Mouse (Mus musculus) megakaryocyte, embryonic 14.5 days (primary cell): ENCODE data around the gene Ccser1. TPM values are rescaled to one million over a fixed set of nuclear protein-coding genes. Genes with fewer than 3 reads are reported as not detected.

Source experiments
- H3K27me3 ChIP-seq: replicated peaks from 2 replicates; pipeline ENCODE3; 2012; ENCODE audit warnings: inconsistent platforms
- H3K36me3 ChIP-seq: replicated peaks from 2 replicates; pipeline ENCODE3; 2012; ENCODE audit warnings: low read length, inconsistent platforms, mixed read lengths
- H3K4me1 ChIP-seq: 2 replicates; pipeline ENCODE4 v1.6.1; 2012; ENCODE audit warnings: inconsistent platforms
- H3K4me3 ChIP-seq: replicated peaks from 2 replicates; pipeline ENCODE3; 2012; ENCODE audit warnings: moderate library complexity, mild to moderate bottlenecking, inconsistent platforms
- H3K9me3 ChIP-seq: 2 replicates; pipeline ENCODE4 v1.6.1; 2012; ENCODE audit warnings: inconsistent platforms
- FLI1 ChIP-seq: IDR thresholded peaks from 2 replicates; pipeline ENCODE4 v1.6.1; 2012; ENCODE audit warnings: low read length, inconsistent platforms, mixed read lengths
- GATA1 ChIP-seq: IDR thresholded peaks from 3 replicates; pipeline ENCODE4 v1.6.1; 2012; ENCODE audit warnings: mixed read lengths, low read length, inconsistent platforms, borderline replicate concordance
- polyA plus RNA-seq: library from polyadenylated mRNA; stranded (reverse); fragments of >175 nt; gene quantifications from 2 replicates; pipeline ENCODE4 v1.2.3, GENCODE M21; 2012; ENCODE audit warnings: low replicate concordance; ENCODE audit not compliant: insufficient read depth

The Ccser1 gene
- polyA plus RNA-seq, 1 experiment, result 0.15 TPM

DNA sequence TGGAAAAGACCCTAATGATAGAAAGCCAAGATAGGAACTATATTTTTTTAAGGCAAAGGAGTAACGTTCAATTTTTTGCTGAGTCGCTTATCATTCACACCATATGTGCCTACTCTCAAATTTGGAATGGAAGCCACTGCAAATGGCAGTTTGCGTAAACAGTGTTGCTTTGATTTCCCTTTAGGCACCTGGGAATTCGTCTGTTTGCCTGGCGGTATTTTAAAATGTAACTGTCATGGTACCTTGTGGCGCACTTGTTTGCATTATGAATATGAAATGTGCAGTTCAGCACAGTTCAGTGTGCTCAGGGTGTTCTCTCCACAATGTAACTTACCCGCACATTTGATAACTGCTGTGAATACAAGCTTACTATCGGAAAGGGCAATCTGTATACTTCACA is 387.8 kb downstream of the Ccser1 start:
- TF ChIP-seq GATA1 (no peak), FLI1 (no peak)
- Histone ChIP-seq H3K27me3 (no peaks in the 10 kb centered on the region), H3K4me1 (no peaks in the 10 kb centered on the region), H3K4me3 (no peak overlapping the region), H3K9me3 (peaks cover 6% of the 10 kb centered on the region; the same call in 1 of the 2 replicates), H3K36me3 (no peaks in the 10 kb centered on the region)

DNA sequence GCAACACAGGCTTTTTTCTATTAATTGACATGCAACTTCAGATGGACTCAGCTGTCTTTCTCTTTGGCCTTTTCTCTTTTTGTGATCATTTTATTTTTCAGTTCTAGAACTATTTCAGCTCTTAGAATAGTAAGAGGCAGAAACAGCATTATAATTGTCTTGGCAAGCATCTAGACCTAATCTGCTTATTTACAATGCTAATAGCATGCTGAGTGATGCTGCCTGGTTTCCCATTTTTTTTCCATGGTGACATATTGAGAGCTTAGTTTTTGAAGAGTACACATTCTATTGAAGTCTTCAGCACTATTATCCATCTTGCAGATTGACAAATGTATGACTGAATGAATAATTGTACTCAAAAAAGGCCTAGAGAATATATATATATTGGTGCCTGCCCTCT is 401.6 kb downstream of the Ccser1 start:
- Histone ChIP-seq H3K36me3 (no peaks in the 10 kb centered on the region), H3K4me3 (no peak overlapping the region), H3K27me3 (no peaks in the 10 kb centered on the region), H3K9me3 (no peaks in the 10 kb centered on the region), H3K4me1 (no peaks in the 10 kb centered on the region)
- no peak for TF ChIP-seq FLI1
- no peak for TF ChIP-seq GATA1

DNA sequence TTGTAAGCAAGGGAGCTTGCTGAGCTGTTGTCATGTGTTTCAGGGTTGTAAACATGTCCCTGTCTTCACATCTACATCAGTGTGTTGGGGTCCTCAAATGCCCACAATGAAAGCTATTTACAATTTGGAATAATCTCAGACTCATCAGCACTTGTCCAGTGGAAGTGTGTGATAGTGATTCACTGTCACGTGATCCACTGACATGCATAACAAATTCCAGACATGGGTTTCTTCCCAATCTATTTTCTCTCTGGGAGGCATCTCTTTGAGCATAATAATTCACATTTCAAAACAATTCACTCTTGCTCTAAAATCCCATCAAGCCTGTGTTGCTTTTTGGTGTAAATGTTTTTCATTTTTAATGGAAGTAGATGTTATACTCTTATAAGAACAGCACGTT is 408.9 kb downstream of the Ccser1 start:
- TF ChIP-seq GATA1, result no peak
- TF ChIP-seq FLI1, result no peak

DNA sequence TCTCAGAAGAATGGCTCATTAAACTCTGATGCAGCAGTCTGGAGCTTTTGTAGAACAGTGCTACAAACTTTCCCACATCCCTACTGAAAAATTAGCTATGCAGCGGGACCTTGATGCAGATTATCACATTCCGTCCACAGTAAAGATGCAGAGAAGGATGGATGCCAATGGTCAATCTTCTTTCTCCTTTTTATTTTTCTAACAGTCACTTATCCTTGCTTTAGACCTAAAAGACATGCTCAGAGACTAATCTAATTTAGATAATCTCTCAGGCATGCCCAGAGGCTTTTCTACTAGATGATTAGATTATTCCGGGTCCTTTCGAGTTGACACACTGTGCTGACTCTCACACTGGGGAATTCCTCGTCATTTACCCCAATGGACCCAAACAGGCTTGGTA is 421.8 kb downstream of the Ccser1 start:
- TF ChIP-seq GATA1 (no peak), FLI1 (no peak)
- no peaks in the 10 kb centered on the region for H3K27me3 ChIP-seq

More for the DNA sequence above, 408.9 kb downstream of the Ccser1 start:
- H3K9me3 ChIP-seq, result no peaks in the 10 kb centered on the region
- H3K27me3 ChIP-seq, result no peaks in the 10 kb centered on the region
- no peaks in the 10 kb centered on the region for H3K4me1 ChIP-seq
- no peak overlapping the region for H3K4me3 ChIP-seq
- no peaks in the 10 kb centered on the region for H3K36me3 ChIP-seq

DNA sequence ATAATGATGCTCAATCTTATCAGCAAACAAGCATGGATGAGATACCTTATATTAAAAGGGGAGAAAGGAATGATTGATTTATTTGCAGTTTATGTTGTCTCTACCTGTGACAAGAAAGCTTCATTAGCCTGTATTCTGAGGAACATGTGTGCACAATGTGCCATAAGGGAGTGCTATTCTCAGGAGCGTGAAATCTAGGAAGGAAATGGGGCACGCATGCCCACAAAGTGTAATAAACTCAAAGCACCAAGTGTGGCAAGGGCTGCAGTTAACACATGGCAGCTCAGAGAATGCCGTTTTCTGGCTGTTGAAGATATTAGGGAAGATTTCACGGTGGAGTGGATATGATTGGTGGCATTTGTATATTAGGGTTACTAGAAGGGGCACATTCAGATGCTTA is 434.8 kb downstream of the Ccser1 start:
- Histone ChIP-seq H3K4me1 (no peaks in the 10 kb centered on the region), H3K4me3 (no peak overlapping the region), H3K27me3 (no peaks in the 10 kb centered on the region), H3K9me3 (0 out of 2 replicates have a peak, but pooled peaks cover 3% of the 10 kb centered on the region), H3K36me3 (no peaks in the 10 kb centered on the region)
- TF ChIP-seq FLI1, result no peak
- no peak for TF ChIP-seq GATA1

More for the DNA sequence above, 421.8 kb downstream of the Ccser1 start:
- Histone ChIP-seq H3K4me3 (no peak overlapping the region), H3K36me3 (no peaks in the 10 kb centered on the region), H3K4me1 (no peaks in the 10 kb centered on the region), H3K9me3 (no peaks in the 10 kb centered on the region)

GRCm38 (mm10) chr6:61621707-61622106 is 441.6 kb downstream of the Ccser1 start:
- H3K36me3 ChIP-seq, result no peaks in the 10 kb centered on the region
- no peaks in the 10 kb centered on the region for H3K27me3 ChIP-seq
- no peak overlapping the region for H3K4me3 ChIP-seq
- no peaks in the 10 kb centered on the region for H3K4me1 ChIP-seq
- no peaks in the 10 kb centered on the region for H3K9me3 ChIP-seq
- TF ChIP-seq FLI1 (no peak), GATA1 (no peak)

DNA sequence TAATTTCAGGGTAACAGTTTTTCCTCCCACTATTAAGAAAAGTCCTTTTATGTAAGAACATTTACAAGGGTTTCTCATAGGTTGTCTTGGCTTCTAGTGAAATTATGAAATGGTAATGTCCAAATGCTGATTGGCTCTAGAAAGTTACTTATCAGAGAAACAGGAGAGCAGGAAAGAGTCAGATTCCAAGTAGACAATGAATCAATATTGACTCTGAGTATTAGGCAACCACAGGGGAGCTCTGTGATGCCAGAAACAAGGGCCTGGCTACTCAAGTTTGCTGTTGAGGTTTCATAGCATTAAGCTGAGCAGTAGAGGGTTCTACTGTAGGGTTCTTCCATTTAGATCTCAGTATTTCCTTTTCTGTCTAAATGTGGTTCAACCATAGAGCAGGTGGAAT is 481.3 kb downstream of the Ccser1 start:
- H3K27me3 ChIP-seq, result no peaks in the 10 kb centered on the region
- no peaks in the 10 kb centered on the region for H3K4me1 ChIP-seq
- no peak overlapping the region for H3K4me3 ChIP-seq
- H3K9me3 ChIP-seq, result no peaks in the 10 kb centered on the region
- no peaks in the 10 kb centered on the region for H3K36me3 ChIP-seq
- no peak for TF ChIP-seq GATA1
- no peak for TF ChIP-seq FLI1

- Histone ChIP-seq H3K4me1 (no peaks in the 10 kb centered on the region), H3K9me3 (no peaks in the 10 kb centered on the region), H3K27me3 (no peaks in the 10 kb centered on the region), H3K36me3 (no peaks in the 10 kb centered on the region), H3K4me3 (no peak overlapping the region)
- TF ChIP-seq GATA1 (no peak), FLI1 (no peak)
Observed at GRCm38 (mm10) chr6:61664572-61664971, 484.4 kb downstream of the Ccser1 start.

- H3K27me3 ChIP-seq, result no peaks in the 10 kb centered on the region
- no peak for TF ChIP-seq GATA1
- TF ChIP-seq FLI1, result no peak
- no peaks in the 10 kb centered on the region for H3K36me3 ChIP-seq
- no peak overlapping the region for H3K4me3 ChIP-seq
- no peaks in the 10 kb centered on the region for H3K4me1 ChIP-seq
- H3K9me3 ChIP-seq, result no peaks in the 10 kb centered on the region
Observed at GRCm38 (mm10) chr6:61687002-61687401, 506.9 kb downstream of the Ccser1 start.

GRCm38 (mm10) chr6:61703003-61703402 is 522.9 kb downstream of the Ccser1 start:
- H3K4me3 ChIP-seq, result no peak overlapping the region
- no peaks in the 10 kb centered on the region for H3K4me1 ChIP-seq
- no peaks in the 10 kb centered on the region for H3K36me3 ChIP-seq
- TF ChIP-seq GATA1, result no peak
- no peak for TF ChIP-seq FLI1
- no peaks in the 10 kb centered on the region for H3K27me3 ChIP-seq
- H3K9me3 ChIP-seq, result no peaks in the 10 kb centered on the region

- Histone ChIP-seq H3K27me3 (no peaks in the 10 kb centered on the region), H3K36me3 (no peaks in the 10 kb centered on the region), H3K9me3 (no peaks in the 10 kb centered on the region), H3K4me1 (no peaks in the 10 kb centered on the region), H3K4me3 (no peak overlapping the region)
- TF ChIP-seq FLI1 (no peak), GATA1 (no peak)
Observed at GRCm38 (mm10) chr6:61721220-61721619, 541.1 kb downstream of the Ccser1 start.
